Mouse (Mus musculus) kidney, adult 8-10 months (tissue): ENCODE measurements around the gene Pdcd4.

ENCODE experiments used
- DNase-seq, 2 experiments: peaks; one replicate each; pipeline ENCODE4 v3.0.0; 2022

The Pdcd4 gene

GRCm38 (mm10) chr19:53892061-53892460 is at the start of gene Pdcd4:
Gene Pdcd4 (plus strand): TSS chr19:53892231.
- no peak for DNase-seq

- DNase-seq = no peak
These were observed 48.1 kb upstream of the Pdcd4 start for GRCm38 (mm10) chr19:53843972-53844371.

GRCm38 (mm10) chr19:53848272-53848995 is 43.6 kb upstream of the Pdcd4 start:
- DNase-seq = no peak

- peak; percentile 83 to 91 for DNase-seq
These were observed 41.7 kb upstream of the Pdcd4 start for GRCm38 (mm10) chr19:53850166-53850922.

GRCm38 (mm10) chr19:53851352-53851751 is 40.7 kb upstream of the Pdcd4 start:
- DNase-seq = no peak

- DNase-seq = no peak
These were observed 40.0 kb upstream of the Pdcd4 start for GRCm38 (mm10) chr19:53851826-53852698.

- DNase-seq = peak; percentile 72 to 91
These were observed 39.2 kb upstream of the Pdcd4 start for GRCm38 (mm10) chr19:53852699-53853451.

- DNase-seq = no peak
These were observed 37.1 kb upstream of the Pdcd4 start for GRCm38 (mm10) chr19:53854978-53855377.

GRCm38 (mm10) chr19:53855781-53856180 is 36.2 kb upstream of the Pdcd4 start:
- no peak for DNase-seq

GRCm38 (mm10) chr19:53856794-53857193 is 35.2 kb upstream of the Pdcd4 start:
- no peak for DNase-seq

- DNase-seq = no peak
These were observed 34.1 kb upstream of the Pdcd4 start for GRCm38 (mm10) chr19:53857962-53858361.

- no peak for DNase-seq
These were observed 32.9 kb upstream of the Pdcd4 start for GRCm38 (mm10) chr19:53859149-53859548.

- no peak for DNase-seq
These were observed 32.4 kb upstream of the Pdcd4 start for GRCm38 (mm10) chr19:53859593-53859992.

- no peak for DNase-seq
These were observed 30.7 kb upstream of the Pdcd4 start for GRCm38 (mm10) chr19:53861346-53861745.

GRCm38 (mm10) chr19:53862573-53863246 is 29.3 kb upstream of the Pdcd4 start:
- no peak for DNase-seq

GRCm38 (mm10) chr19:53867238-53867637 is 24.8 kb upstream of the Pdcd4 start:
- no peak for DNase-seq

GRCm38 (mm10) chr19:53868125-53868524 is 23.9 kb upstream of the Pdcd4 start:
- DNase-seq = no peak

GRCm38 (mm10) chr19:53868796-53869195 is 23.2 kb upstream of the Pdcd4 start:
- DNase-seq = no peak

- no peak for DNase-seq
These were observed 22.3 kb upstream of the Pdcd4 start for GRCm38 (mm10) chr19:53869427-53870385.

GRCm38 (mm10) chr19:53870568-53870967 is 21.5 kb upstream of the Pdcd4 start:
- DNase-seq = no peak

GRCm38 (mm10) chr19:53871502-53871901 is 20.5 kb upstream of the Pdcd4 start:
- no peak for DNase-seq
